Mouse (Mus musculus): Measurements from ENCODE around the gene Serp1. TPM values are rescaled to one million over a fixed set of nuclear protein-coding genes. Genes with fewer than 3 reads are reported as not detected.

Gene Serp1
- polyA plus RNA-seq, 1 experiment, result 41.4 TPM

- TF ChIP-seq FOSL1 (IDR thresholded peaks at IDR 0.05; ENCODE audit: insufficient read depth, low read length, poor library complexity, severe bottlenecking) (no peak), USF1 (IDR thresholded peaks at IDR 0.05; ENCODE audit: low read depth) (no peak), CTCF (IDR thresholded peaks at IDR 0.05; ENCODE audit: control insufficient read depth, insufficient read depth, insufficient read length) (no peak), MYOD1 (IDR thresholded peaks at IDR 0.05; ENCODE audit: control insufficient read depth, insufficient read length, low read depth) (no peak), MAX (IDR thresholded peaks at IDR 0.05) (no peak), MYOG (IDR thresholded peaks at IDR 0.05; ENCODE audit: control insufficient read depth, extremely low read depth, insufficient read length) (no peak), CEBPB (IDR thresholded peaks at IDR 0.05; ENCODE audit: low read depth) (no peak)
- Histone ChIP-seq H3K4me3 (ENCODE audit: insufficient read depth, poor library complexity, severe bottlenecking) (no peak overlapping the region), H3K79me3 (ENCODE audit: low read depth) (peaks cover 2% of the 10 kb centered on the region), H3K79me2 (ENCODE audit: control insufficient read depth, insufficient read depth) (no peaks in the 10 kb centered on the region), H3ac (ENCODE audit: control insufficient read depth, insufficient read length, low read depth) (no peak overlapping the region), H3K27me3 (ENCODE audit: control insufficient read depth, insufficient read depth, insufficient read length) (no peaks in the 10 kb centered on the region), H3K36me3 (ENCODE audit: control insufficient read depth, insufficient read depth) (peaks cover 10% of the 10 kb centered on the region)
Measured at GRCm38 (mm10) chr3:58516602-58516976, 9.1 kb downstream of the Serp1 start.

- Histone ChIP-seq H3K79me3 (ENCODE audit: low read depth) (no peaks in the 10 kb centered on the region), H3K79me2 (ENCODE audit: control insufficient read depth, insufficient read depth) (no peaks in the 10 kb centered on the region), H3K36me3 (ENCODE audit: control insufficient read depth, insufficient read depth) (peaks cover 4% of the 10 kb centered on the region), H3ac (ENCODE audit: control insufficient read depth, insufficient read length, low read depth) (no peak overlapping the region), H3K27me3 (ENCODE audit: control insufficient read depth, insufficient read depth, insufficient read length) (no peaks in the 10 kb centered on the region), H3K4me3 (ENCODE audit: insufficient read depth, poor library complexity, severe bottlenecking) (no peak overlapping the region)
- TF ChIP-seq CEBPB (IDR thresholded peaks at IDR 0.05; ENCODE audit: low read depth) (no peak), FOSL1 (IDR thresholded peaks at IDR 0.05; ENCODE audit: insufficient read depth, low read length, poor library complexity, severe bottlenecking) (no peak), CTCF (IDR thresholded peaks at IDR 0.05; ENCODE audit: control insufficient read depth, insufficient read depth, insufficient read length) (no peak), MYOG (IDR thresholded peaks at IDR 0.05; ENCODE audit: control insufficient read depth, extremely low read depth, insufficient read length) (no peak), MAX (IDR thresholded peaks at IDR 0.05) (no peak), MYOD1 (IDR thresholded peaks at IDR 0.05; ENCODE audit: control insufficient read depth, insufficient read length, low read depth) (no peak), USF1 (IDR thresholded peaks at IDR 0.05; ENCODE audit: low read depth) (no peak)
Measured at GRCm38 (mm10) chr3:58515947-58516601, 9.6 kb downstream of the Serp1 start.

- Histone ChIP-seq H3K4me3 (ENCODE audit: insufficient read depth, poor library complexity, severe bottlenecking) (no peak overlapping the region), H3K79me2 (ENCODE audit: control insufficient read depth, insufficient read depth) (no peaks in the 10 kb centered on the region), H3ac (ENCODE audit: control insufficient read depth, insufficient read length, low read depth) (no peak overlapping the region), H3K36me3 (ENCODE audit: control insufficient read depth, insufficient read depth) (no peaks in the 10 kb centered on the region), H3K27me3 (ENCODE audit: control insufficient read depth, insufficient read depth, insufficient read length) (no peaks in the 10 kb centered on the region), H3K79me3 (ENCODE audit: low read depth) (no peaks in the 10 kb centered on the region)
- no peak for TF ChIP-seq MYOG (IDR thresholded peaks at IDR 0.05; ENCODE audit: control insufficient read depth, extremely low read depth, insufficient read length)
- no peak for TF ChIP-seq MYOD1 (IDR thresholded peaks at IDR 0.05; ENCODE audit: control insufficient read depth, insufficient read length, low read depth)
- TF ChIP-seq FOSL1 (IDR thresholded peaks at IDR 0.05; ENCODE audit: insufficient read depth, low read length, poor library complexity, severe bottlenecking), result no peak
Measured at GRCm38 (mm10) chr3:58513483-58513882, 12.2 kb downstream of the Serp1 start.

- TF ChIP-seq FOSL1 (IDR thresholded peaks at IDR 0.05; ENCODE audit: insufficient read depth, low read length, poor library complexity, severe bottlenecking) (no peak), USF1 (IDR thresholded peaks at IDR 0.05; ENCODE audit: low read depth) (no peak), MAX (IDR thresholded peaks at IDR 0.05) (no peak), MYOD1 (IDR thresholded peaks at IDR 0.05; ENCODE audit: control insufficient read depth, insufficient read length, low read depth) (no peak), MYOG (IDR thresholded peaks at IDR 0.05; ENCODE audit: control insufficient read depth, extremely low read depth, insufficient read length) (no peak), CEBPB (IDR thresholded peaks at IDR 0.05; ENCODE audit: low read depth) (no peak), CTCF (IDR thresholded peaks at IDR 0.05; ENCODE audit: control insufficient read depth, insufficient read depth, insufficient read length) (no peak)
- H3ac ChIP-seq (ENCODE audit: control insufficient read depth, insufficient read length, low read depth), result no peak overlapping the region
Measured at GRCm38 (mm10) chr3:58512740-58513139, 13.0 kb downstream of the Serp1 start.

GRCm38 (mm10) chr3:58511581-58511980 lies 14.1 kb downstream of the Serp1 start:
- no peak overlapping the region for H3ac ChIP-seq (ENCODE audit: control insufficient read depth, insufficient read length, low read depth)
- TF ChIP-seq CEBPB (IDR thresholded peaks at IDR 0.05; ENCODE audit: low read depth) (no peak), USF1 (IDR thresholded peaks at IDR 0.05; ENCODE audit: low read depth) (no peak), MYOG (IDR thresholded peaks at IDR 0.05; ENCODE audit: control insufficient read depth, extremely low read depth, insufficient read length) (no peak), MAX (IDR thresholded peaks at IDR 0.05) (no peak), MYOD1 (IDR thresholded peaks at IDR 0.05; ENCODE audit: control insufficient read depth, insufficient read length, low read depth) (no peak), FOSL1 (IDR thresholded peaks at IDR 0.05; ENCODE audit: insufficient read depth, low read length, poor library complexity, severe bottlenecking) (no peak), CTCF (IDR thresholded peaks at IDR 0.05; ENCODE audit: control insufficient read depth, insufficient read depth, insufficient read length) (no peak)
- no peaks in the 10 kb centered on the region for H3K27me3 ChIP-seq (ENCODE audit: control insufficient read depth, insufficient read depth, insufficient read length)
- no peaks in the 10 kb centered on the region for H3K36me3 ChIP-seq (ENCODE audit: control insufficient read depth, insufficient read depth)
- H3K79me3 ChIP-seq (ENCODE audit: low read depth), result no peaks in the 10 kb centered on the region
- no peaks in the 10 kb centered on the region for H3K79me2 ChIP-seq (ENCODE audit: control insufficient read depth, insufficient read depth)
- H3K4me3 ChIP-seq (ENCODE audit: insufficient read depth, poor library complexity, severe bottlenecking), result no peak overlapping the region

More at GRCm38 (mm10) chr3:58512740-58513139, 13.0 kb downstream of the Serp1 start:
- H3K27me3 ChIP-seq (ENCODE audit: control insufficient read depth, insufficient read depth, insufficient read length), result no peaks in the 10 kb centered on the region
- H3K4me3 ChIP-seq (ENCODE audit: insufficient read depth, poor library complexity, severe bottlenecking), result no peak overlapping the region
- H3K36me3 ChIP-seq (ENCODE audit: control insufficient read depth, insufficient read depth), result no peaks in the 10 kb centered on the region
- H3K79me3 ChIP-seq (ENCODE audit: low read depth), result no peaks in the 10 kb centered on the region
- no peaks in the 10 kb centered on the region for H3K79me2 ChIP-seq (ENCODE audit: control insufficient read depth, insufficient read depth)
